Mouse (Mus musculus) granulocyte monocyte progenitor cell, adult 5-6 weeks (primary cell): Measurements from ENCODE around the gene Ston2. TPM values are rescaled to one million over a fixed set of nuclear protein-coding genes. Genes with fewer than 3 reads are reported as not detected.
A peak's percentile ranks its signal among the peaks of the same experiment; 100 is the strongest.

Source experiments
- ATAC-seq: replicated peaks from 2 replicates; pipeline ENCODE4 v1.8.0; 2016; ENCODE audit warnings: mild to moderate bottlenecking, moderate TSS enrichment, inconsistent platforms; ENCODE audit not compliant: poor library complexity, severe bottlenecking
- total RNA-seq, 2 experiments: library from RNA; stranded (forward) in 1 of 2; stranded (reverse) in 1 of 2; fragments of 200-712, 200-1000 nt in 1 of 2; fragments of >200 nt in 1 of 2; fragmentation: Nextera tagmentation in 1 of 2; gene quantifications; 2 replicates each; pipeline ENCODE4 v1.2.3; 2014 to 2017

Ston2 gene
- total RNA-seq, 2 experiments from 2014 or later, result 6.9 to 17.4 TPM

DNA sequence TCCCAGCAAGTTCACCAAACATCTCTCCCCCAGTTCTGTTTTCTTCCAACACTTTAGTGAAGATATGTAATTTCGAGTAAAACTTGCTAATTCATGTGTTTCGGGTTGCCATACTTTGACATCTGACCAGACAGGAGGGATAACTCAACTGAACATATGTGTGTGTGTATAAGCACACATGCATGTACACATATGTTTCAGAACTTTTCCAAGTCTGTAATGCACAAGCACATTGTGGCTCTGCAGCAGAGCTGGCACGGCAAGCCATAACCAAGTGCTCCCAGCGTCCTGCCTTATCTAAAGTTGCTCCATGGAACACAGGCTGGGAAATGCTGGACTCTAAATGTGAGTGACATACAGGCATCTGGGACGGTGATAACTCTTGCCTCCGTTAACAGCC lies 78.6 kb downstream of the Ston2 start:
- no peak for ATAC-seq

DNA sequence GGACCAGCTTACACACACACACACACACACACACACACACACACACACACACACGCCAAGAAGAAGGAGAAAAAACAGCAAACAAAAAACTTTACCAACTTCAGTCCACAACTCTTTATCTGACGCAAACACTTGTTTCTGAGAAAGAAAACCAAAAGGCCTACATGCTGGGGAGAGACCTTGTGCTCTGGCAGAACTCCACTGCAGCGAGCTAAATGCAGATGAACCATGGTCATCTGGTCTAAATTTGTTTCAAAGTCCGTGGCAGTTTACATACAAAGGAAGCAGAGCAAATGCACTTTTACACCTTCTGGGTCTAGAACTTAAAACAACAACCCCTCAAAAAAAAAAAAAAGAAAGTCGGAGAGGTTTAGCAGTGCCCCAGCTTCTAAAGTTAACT lies 79.0 kb downstream of the Ston2 start:
- no peak for ATAC-seq

DNA sequence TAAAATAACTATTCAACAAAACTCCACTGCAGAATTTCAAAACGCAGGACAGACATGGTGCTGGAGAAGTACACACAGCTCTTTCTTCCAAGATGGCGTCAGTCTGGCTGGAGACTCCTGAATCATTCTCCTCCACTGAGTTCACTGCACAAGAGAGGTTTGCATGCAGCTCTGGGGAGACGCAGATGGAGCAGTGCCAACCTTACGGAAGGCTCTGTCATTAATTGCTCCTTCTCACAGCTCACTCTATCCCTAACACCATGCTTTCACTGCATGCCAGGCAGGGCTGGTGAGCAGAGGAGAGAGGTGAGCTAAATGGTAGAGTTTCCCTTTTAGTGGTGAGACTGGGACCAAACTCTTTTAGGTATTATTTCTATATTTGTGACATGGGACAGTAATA lies 80.4 kb downstream of the Ston2 start:
- no peak for ATAC-seq

DNA sequence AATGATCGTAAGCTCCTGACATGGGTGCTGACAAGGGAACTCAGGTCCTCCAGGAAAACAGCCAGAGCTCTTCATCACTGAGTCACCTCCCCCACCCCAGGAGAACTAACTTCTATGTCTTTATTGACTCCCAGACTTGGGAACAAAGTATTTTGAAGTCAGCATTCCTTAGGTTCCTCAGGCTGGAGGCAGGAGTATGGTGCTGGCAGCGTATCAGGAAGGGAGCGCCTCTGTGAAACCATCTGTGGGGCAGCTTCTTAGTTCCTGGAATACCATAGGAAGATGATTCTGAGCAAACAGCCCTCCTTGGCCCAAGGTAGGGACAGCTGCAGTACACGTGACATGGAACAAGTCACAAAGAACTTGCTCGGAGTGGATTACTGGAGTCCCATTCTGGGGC lies 84.7 kb downstream of the Ston2 start:
- ATAC-seq, result no peak

DNA sequence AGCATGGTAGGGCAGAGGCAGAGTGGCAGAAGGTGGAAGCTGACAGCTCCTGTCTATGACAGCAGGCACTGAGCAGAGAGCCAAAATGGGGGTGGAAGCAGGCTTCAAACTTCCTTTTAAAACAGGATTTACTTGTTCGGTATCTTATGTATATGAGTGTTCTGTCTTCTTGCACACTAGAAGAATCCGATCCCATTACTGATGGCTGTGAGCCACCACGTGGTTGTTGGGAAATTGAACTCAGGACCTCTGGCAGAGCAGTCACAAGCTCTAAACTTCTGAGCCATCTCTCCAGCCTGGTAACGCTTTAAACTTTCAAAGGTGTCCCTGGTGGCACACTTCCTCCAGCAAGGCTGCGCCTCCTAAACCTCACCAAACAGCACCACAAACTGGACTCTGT lies 85.4 kb downstream of the Ston2 start:
- no peak for ATAC-seq

DNA sequence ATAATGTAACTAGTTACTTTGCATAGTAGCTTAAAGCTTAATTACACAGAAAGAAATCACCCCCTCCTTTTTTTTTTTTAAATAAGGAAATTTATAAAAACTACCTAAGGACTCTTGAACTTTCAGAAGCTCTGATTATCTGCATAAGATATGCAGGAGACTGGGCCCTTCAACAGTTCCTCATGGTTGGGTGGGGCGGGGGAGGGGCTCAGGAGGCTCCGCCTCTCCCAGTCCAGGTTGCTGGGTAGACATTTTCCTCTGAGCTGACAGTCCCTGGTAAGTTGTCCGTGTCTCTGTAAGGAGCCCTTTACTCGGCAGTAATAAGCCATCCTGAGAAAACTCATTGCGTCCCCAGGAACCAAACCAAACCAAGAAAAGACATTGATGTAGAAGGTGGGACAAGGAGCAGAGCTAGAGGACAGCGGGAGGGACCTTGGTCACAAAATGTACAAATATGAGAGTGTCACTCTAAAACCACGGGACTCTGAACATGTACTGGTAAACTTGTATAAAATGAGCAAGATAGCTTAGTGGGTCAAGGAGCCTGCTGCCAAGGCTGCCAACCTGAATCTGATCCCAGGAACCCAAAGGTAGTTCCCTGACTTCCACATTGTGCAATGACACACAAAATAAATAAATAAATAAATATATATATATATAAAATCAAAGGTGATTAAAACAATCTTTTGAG lies 88.6 kb downstream of the Ston2 start:
- no peak for ATAC-seq

DNA sequence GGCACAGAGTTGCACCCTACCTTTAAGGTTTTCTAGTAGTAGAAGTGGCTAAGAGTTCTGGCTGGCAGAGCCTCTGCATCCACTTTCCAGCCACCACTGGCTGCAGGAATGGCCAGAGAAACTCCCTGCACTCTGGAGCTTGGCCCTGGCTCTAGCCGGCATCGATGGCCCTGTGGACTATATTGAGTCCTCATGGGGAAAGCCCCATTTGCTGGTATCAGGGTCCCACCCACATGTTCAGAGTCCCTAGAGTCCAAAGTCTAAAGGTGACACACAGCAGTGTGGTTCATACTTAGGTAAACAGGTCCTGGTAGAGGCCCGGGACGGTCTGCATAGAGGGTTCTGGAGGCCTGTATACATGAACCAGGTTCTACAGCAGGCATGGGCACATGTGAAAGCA lies 92.0 kb downstream of the Ston2 start:
- ATAC-seq, result no peak

DNA sequence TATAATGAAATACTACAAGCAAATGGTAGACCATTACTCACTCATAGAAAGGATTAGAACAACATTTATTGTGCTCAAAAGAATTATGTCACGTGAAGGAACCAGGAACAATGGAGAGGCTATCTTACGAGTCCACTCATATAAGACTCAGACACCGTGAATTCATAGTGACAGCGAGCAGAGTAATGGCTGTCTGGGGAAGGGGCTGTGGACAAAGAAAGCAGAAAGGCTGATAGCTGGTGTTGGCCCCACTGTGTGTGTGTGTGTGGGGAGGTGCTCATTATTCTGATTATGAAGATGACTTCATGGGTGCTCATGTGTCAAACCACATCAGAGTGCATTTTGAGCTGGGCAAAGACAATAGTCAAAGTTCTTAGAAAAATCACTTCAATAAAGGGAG lies 92.4 kb downstream of the Ston2 start:
- no peak for ATAC-seq

DNA sequence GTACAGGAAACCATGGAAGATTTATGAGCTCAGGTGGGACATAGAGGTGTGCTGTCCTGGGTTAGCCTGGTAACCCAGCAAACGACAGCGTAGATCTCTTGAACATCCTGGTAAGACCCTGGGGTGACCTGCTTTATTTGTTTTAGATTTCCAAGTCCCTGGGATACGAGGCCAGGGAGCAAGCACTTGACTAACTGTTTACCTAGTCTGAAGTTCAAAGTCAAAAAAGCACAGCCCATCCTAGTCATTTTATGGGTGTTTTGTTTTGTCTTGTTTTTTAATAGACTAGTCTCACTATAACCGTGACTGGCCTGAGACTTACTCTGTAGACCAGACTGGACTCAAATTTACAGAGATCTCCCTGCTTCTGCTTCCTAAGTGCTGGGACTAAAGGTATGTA lies 93.4 kb downstream of the Ston2 start:
- no peak for ATAC-seq

DNA sequence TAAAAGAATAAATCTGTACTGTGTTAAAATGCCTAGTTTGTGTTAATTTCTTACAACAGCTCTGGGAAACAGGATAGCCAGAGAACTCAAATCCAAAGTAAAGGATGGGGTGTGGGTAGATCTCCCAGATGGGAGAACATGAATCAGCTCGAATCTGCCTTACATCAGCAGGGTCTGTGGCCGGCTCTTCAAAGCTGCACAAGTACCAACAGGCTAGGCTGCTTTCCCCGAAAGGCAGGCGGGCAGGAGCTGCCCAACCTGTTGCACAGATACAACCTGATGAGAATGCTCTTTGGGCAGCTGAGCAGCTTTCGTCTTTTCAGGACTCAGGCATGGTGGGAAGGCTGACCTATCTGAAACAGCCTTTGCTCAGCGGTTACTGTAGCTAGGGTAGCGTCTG lies 94.6 kb downstream of the Ston2 start:
- no peak for ATAC-seq

DNA sequence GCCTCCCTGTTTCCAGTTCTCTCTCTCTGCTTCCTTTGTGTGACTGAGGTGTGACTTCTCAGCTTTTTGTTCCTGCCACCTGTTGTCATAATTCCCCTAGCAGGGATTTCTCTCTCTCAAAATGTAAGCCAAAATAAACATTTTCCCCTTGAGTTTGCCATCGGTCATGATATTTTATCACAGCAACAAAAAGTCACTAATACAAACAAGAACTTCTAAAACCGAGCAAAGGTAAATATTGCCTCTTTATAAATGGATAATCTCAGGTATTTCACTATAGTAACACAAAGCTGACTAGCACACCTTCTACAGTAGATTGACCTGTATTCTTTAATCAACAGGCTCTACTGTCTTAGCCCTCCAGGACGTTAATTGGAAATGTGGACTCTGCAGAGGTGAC lies 95.2 kb downstream of the Ston2 start:
- no peak for ATAC-seq

DNA sequence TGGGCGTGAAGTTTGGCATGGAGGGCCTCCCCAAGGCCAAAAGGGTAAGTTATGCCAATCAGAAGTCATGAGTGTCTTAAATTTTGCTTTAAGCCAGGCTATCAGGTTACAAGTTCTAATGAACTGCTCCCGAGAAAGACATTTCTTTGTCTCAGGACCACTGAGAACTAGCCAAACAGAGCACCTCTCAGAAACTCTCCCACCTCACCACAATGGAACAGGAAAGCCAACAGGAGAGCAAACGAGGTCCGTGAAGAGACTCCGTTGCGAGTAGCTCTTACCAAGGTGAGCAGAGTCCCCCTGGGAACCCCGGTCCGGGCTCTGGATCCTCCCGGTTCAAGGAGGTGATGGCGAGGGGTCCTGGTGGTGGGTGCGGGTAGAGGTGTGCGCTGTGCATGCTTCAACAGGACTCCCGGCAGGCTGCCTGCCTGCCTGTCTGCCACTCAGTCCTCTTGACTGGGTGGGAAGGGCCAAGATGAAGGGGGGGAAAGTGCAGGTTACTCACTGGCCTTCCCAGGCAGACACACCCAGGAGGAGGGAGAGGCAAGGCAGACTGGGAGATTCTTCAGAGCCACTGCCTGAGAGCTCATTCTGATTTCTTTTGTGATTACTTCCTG lies 102.4 kb downstream of the Ston2 start:
- ATAC-seq, result no peak

DNA sequence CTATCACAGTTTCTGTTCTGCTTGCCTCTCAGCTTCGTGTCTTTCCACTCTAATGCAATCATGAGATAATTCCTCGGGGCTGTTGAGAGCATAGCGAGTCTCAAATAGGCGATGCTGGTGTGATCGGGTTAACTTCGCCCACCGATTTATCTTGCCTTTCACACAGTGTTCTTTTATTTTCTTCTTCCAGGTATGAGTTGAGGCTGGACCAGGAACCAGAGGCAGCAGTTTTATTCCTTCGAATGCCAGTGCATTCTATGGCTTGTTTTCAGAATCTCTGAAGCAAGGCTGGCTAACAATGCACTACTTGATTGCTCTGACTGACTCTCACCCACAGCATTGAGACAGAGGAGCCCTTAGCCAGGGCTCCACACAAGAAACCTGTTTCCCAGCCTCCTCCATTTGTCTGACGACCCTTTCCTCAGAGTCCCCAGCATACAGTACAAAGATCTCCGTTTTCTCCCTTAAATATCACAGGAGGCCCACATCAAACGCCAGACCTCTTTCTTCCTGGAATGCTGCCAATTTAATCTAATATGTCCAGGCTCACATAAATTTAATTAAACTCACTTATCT lies 103.3 kb downstream of the Ston2 start:
- ATAC-seq, result no peak

DNA sequence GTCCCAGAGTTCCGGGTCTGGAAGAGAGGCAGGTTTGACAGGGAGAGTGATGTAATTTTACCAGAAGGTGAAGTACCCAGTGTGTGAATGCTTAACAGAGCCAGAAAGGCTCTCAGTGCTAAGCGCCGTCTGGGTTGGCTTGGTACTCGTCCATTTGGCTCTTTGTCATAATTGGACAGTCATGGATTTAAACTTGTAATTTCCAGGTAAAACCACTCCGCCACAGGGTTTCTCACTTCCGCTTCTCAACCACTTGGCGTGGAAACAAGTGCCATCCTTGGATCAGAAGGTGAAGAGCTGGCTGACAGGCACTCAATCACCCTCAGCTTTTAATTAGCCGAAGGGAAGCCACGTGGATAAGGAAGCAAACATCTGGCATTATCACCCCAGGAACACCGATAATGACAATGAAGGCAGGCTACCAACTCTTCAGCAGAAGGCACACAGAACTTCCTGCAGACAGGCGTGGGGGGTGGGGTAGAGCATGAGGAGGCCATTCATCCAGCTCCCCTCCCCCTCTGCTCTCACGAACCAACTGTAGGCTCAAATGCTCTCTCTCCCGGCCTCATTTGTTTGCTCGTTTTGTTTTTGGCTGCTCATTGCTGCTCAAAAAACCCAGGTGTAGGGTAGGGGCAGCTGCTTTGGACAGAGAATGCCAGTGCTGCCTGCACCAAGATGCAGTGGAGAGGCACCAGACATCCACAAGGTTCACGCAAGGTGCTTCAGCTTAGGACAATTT lies 103.9 kb downstream of the Ston2 start:
- peak; percentile 57 for ATAC-seq

DNA sequence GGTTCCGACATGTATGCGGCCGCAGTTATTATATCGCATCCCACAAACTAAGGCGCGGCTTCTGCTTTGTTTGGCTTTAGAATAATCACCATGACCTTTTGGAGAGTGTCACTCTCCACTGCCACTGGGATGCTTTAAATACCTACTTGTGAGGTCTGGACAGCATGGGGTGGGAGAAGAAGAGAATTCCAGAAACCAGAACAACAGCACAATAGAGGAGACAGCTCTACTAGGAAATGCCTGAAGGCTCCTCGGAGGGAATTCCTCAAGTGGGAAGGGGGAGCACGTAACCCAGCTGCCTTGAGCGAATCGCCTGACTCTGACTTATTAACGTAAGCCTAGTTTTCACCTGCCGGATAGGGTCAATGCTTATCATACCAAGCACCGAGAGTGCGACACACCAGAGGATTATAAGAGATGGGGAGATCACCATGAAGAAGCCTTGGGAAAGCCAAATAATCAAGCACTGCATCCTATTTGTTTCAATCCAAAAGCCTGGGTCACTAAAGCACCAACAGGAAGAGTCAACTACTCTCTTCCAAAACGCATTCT lies 104.6 kb downstream of the Ston2 start:
- ATAC-seq, result no peak

DNA sequence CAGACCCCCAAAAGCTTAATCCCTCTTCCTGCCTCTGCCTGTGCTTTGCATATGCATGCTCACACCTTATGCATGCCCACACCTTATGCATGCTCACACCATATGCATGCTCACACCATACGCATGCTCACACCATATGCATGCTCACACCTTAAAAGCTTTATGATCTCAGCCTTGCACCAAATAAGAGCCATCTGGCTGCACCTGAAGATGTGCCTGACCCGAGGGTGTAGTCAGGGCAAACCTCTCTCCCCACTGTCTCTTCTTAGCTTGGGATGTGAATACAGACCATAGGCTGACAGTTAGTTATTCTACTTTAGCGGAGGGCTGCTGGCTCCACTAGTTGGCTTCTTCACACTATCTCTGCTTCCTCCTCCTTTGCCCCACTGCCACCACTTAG lies 105.1 kb downstream of the Ston2 start:
- ATAC-seq, result no peak

DNA sequence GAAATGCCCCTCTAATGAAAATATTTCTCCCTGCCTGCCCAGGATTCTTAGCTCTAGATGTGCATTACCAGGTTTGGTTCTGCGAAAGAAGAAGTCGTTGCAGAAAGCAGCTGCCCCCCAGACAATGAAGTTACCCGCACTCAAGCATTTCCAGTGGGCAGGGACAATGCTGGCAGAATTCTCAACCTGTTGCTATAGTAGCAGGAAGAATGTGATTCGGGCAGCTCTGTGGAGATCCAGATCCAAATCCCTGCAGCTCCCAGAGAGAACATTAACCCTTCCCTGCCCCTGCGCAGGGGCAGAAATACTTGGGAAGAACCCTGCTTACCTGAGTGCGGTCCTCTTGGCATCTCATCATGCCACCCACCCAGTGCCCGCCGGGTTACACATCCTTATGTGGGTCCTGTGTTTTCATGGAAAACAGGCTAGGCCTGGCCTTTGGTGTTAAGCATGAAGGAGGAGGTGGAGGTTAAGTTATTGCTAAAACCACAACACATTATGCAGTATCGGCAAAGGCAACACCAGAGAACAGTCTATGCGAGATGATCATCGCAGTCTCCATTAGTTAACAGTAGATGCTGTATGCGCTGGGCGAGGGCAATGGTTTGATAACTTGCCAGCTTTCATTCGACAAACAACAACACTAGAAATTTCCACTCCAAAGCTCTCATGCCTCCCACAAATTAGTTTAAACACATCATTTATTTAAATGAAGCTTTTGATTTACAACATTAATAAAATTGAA lies 108.7 kb downstream of the Ston2 start:
- no peak for ATAC-seq

DNA sequence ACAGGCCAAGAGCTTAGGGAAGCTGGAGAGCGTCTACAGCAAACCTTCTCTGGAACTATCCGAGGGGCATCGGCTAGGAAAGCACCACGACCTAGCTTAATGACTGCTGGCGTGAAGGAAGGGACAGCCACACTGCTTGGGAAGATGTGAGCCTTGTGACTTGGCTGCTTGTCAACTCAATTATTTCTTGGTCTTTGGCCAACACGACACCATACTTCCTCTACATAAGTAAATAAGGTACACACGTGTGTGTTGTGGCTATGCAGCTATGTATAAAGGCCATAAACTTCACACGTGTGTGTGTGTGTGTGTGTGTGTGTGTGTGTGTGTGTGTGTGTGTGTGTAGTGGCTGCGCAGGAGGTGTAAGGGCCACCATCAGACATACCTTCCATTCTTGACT lies 112.2 kb downstream of the Ston2 start:
- ATAC-seq, result no peak

DNA sequence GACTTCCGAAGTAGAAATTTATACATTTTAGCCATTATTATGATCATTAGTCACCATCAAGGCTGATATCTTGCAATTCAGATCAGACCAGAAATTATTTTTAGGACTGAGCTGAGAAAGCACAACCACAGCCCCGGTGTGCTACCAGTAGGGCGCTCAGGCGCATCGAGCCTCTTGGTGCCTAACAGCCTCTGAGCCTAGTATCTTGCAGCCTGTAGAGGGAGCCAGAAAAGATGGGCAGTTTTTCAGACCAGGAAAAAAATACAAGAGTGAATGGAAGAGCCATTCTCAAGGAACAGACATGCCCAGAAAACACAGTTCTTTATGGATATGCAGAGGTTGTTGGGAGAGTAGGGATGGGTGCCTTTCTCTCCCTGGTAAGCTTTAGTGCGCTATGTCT lies 115.0 kb downstream of the Ston2 start:
- ATAC-seq, result no peak

DNA sequence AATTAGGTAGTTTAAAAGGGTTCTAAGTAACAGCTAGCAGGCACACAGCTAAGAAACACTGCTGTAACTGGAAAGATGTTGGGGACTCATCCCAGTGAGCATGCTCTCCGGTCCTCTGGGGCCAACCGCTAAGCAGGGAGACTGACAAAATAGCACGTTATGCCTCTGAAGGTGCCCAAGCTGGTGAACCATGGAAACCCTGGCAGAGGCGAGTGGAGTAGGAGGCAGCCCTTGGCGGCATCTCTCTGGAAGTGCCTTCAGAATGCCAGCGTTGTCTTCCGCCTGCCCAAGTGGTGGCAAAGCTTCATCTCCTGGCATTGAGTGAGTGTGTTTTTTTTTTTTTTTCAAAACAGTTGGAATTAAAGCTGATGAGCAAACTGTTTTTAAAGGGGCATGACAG lies 115.7 kb downstream of the Ston2 start:
- no peak for ATAC-seq
